Mouse (Mus musculus): ENCODE measurements around the gene Psmb8. TPM values are rescaled to one million over a fixed set of nuclear protein-coding genes. Genes with fewer than 3 reads are reported as not detected.
"Not testable (repeated sequence)": the region's sequence is repeated elsewhere in the genome, so short reads cannot be mapped to it uniquely, and the experiment has no call there.

Psmb8 gene
- total RNA-seq, 1 experiment from 2014 or later: 21.0 TPM

DNA sequence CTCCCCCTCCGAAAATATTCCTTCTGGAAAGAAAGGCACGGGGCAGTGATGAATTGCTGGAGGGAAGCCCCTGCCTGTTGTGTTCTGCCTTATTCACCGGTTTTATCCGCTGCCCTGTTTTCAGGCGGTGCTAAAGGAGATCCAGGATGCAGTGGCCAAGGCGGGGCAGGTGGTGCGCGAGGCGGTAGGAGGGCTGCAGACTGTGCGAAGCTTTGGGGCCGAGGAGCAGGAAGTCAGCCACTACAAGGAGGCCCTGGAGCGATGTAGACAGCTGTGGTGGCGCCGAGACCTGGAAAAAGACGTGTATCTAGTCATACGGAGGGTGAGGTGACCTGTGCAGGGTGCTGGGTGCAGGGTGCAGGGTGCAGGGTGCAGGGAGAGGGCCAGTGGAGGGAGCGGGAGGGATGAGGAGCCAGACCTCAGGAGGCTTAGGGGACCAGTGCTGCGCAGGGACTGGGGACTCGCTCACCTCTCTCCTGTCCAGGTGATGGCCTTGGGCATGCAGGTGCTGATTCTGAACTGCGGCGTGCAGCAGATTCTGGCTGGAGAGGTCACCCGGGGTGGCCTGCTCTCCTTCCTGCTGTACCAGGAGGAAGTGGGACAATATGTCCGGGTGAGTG is 14.3 kb downstream of the Psmb8 start:
- DNase-seq: peak; percentile 3

DNA sequence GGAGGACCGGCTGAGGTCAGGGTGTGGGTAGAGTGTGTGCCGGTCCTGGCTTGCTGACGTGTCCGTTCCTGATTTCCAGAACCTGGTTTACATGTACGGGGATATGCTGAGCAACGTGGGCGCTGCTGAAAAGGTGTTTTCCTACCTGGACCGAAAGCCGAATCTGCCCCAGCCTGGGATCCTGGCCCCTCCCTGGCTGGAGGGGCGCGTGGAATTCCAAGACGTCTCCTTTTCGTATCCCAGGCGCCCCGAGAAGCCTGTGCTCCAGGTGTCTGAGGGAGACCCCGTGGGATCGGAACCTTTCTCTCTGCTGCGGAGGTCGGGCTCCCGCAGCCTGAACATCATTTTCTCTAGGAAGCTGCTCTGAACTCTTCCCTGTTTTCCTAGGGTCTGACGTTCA is 16.4 kb downstream of the Psmb8 start:
- peak; percentile 1 for DNase-seq

DNA sequence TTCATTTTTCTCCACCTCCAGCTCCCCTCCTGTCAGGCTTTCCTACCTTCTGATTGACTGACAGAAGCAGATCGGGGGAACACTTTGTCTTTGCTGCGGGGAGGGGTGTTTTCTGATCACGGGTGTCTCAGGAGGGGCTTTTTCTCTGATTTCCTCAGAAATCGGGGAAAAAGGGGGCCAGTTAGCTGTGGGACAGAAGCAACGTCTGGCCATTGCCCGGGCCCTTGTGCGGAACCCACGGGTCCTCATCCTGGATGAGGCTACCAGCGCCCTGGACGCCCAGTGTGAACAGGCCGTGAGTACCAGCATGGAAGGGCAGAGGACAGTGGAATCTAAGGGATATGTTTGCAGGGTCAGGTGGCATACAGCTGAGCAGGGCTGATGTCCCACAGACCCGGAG is 17.7 kb downstream of the Psmb8 start:
- peak; percentile 1 for DNase-seq

DNA sequence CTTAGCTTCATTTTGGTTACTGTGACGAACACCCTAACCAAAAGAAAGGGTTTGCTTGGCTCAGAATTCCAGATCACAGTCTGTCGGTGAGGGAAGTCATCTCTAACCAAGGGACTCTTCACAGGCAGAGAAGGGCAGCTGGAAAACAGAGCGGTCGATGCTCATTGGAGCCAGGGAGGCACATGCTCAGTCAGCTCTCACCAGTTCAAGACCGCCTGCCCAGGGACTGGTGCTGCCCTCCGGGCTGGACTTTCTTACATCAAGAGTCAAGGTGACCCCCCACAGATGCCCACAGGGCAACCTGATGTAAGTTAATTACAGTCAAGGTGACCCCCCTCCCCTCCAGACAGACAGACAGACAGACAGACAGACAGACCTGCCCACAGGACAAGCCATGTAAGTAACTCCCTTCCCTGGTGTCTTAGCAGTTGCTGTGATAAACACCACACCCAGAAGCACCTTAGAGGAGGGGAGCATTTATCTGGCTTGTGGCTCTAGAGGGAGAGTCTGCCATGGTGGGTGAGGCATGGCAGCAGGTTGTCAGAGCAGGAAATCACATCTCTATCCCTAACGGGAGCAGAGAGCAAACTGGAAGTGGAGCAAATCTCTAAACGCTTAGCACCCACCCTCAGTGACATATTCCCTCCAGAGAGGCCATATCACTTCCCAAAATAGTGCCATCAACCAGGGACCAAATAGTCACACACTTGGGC is 19.9 kb downstream of the Psmb8 start:
- DNase-seq: peak; percentile 3

DNA sequence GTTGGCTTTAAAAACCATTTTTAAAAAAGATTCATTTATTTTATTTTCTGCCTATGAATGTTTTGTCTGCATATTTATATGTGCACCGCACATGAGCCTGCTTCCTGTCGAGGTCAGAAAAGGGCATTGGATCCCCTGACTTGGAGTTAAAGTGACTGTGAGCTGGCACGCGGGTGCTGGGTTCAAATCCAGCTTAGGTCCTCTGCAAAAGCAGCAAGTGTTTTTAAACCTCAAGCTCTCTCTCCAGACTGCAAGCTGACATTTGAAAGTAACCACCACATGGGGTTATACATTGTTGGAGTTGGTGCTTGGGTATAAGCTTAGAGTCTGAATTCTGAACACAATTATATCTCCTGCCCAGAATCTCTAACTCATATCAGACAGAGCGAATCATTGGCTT is 20.5 kb downstream of the Psmb8 start:
- peak; percentile 2 for DNase-seq

DNA sequence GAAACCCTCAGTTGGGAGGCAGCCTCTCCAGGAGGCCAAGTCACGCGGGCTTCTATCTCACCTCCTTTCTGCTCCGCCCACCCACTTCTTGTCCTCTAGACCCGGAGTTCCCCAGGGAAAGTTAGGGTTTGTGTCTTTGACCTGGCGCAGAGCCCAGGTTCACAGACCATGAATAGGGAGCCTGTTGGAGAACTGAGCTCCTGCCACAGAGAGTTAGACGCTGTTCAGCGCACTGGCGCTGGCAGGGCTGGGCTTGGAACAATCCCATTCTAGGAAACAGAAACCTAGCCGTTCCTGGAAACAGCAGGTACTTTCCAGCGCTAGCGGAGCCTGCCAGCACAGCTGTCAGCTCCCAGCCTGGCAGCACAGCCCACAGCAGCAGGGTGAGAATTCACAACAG is 21.2 kb downstream of the Psmb8 start:
- peak; percentile 65 for DNase-seq

DNA sequence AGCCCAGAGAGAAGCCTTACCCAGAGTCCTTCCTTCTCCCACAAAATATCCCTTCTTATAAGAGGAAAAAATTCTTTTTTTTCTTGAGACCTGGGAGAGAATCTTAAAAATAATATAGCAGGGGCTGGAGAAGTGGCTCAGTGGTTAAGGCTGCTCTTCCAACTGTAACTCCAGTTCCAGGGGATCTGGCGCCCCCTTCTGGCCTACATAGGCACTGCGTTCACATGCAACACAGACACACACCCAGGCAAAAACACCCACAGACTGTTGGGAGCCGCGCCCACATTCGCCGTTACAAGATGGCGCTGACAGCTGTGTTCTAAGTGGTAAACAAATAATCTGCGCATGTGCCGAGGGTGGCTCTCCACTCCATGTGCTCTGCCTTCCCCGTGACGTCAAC is 21.6 kb downstream of the Psmb8 start:
- peak; percentile 80 for DNase-seq

DNA sequence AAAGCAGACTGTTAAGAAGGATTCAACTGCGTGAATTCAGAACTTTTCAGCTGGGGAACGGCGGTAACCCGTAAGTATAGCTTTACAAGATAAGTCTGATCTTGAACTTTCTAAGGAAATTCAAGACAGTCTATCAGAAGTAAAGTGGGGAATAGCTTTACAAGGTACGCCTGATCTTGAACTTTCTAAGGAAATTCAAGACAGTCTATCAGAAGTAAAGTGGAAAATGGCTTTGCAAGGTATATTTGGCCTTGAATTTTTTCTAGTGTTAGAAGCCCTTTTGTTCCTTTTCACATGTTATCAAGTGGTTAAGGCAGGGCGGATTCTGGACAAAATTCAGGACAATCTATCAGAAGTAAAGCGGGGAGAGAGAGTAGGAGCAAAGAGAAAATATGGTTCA is 22.3 kb downstream of the Psmb8 start:
- not testable (repeated sequence) for DNase-seq

DNA sequence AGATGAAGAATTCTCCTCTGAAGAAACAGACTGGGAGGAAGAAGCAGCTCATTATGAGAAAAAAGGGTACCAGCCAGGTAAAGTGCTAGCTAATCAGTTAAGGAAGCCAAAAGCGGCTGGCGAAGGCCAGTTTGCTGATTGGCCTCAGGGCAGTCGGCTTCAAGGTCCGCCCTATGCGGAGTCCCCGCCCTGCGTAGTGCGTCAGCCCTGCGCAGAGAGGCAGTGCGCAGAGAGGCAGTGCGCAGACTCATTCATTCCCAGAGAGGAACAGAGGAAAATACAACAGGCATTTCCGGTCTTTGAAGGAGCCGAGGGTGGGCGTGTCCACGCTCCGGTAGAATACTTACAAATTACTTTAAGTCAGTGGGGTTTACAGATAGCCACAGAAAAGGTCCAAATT is 22.9 kb downstream of the Psmb8 start:
- not testable (repeated sequence) for DNase-seq

DNA sequence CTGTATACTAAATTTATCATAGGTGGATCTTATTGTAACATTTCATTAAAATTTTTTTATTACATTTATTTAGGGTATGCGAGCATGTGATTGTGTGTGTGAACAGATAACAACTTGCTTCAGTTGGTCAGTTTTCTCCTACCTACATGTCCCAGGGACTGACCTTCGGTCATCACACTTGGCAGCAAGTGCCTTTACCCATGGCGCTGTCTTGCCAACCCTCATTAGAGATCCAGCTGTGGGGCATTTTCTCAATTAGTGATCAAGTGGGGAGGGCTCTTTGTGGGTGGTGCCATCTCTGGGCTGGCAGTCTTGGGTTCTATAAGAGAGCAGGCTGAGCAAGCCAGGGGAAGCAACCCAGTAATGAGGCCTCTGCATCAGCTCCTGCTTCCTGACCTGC is 27.3 kb downstream of the Psmb8 start:
- DNase-seq: no peak

DNA sequence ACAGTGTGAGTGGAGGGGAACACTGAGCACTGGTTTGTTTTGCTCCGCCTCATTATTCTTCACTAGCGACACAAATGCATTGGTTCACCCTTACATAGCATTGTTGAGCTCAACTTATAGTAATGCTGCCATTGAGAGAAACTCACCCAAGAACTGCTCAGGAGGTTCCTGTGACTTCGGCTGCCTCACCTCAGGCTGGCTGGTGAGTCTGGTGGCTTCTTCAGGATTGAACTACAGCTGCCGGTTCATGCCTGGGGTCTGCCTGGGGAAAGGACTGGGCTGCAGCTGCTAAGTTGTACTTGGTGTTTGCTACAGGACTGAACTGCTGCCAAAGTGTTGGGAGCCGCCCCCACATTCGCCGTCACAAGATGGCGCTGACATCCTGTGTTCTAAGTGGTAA is 27.9 kb downstream of the Psmb8 start:
- peak; percentile 1 for DNase-seq

DNA sequence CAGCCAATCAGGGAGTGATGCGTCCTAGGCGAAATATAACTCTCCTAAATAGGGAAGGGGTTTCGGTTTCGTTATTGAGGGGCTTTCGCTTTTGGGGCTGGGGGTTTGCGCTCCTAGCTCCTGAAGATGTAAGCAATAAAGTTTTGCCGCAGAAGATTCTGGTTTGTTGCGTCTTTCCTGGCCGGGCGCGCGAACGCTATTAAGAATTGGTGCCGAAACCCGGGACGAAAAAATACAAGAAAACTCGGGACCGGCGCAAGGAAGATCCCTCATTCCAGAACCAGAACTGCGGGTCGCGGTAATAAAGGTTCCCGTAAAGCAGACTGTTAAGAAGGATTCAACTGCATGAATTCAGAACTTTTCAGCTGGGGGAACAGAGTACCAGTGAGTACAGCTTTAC is 28.4 kb downstream of the Psmb8 start:
- DNase-seq: not testable (repeated sequence)

DNA sequence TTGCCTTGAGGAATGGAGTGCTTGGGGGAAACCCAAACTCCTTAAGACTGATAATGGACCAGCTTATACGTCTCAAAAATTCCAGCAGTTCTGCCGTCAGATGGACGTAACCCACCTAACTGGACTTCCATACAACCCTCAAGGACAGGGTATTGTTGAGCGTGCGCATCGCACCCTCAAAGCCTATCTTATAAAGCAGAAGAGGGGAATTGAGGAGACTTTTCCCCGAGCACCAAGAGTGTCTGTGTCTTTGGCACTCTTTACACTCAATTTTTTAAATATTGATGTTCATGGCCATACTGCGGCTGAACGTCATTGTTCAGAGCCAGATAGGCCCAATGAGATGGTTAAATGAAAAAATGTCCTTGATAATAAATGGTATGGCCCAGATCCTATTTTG is 33.5 kb downstream of the Psmb8 start:
- not testable (repeated sequence) for DNase-seq

DNA sequence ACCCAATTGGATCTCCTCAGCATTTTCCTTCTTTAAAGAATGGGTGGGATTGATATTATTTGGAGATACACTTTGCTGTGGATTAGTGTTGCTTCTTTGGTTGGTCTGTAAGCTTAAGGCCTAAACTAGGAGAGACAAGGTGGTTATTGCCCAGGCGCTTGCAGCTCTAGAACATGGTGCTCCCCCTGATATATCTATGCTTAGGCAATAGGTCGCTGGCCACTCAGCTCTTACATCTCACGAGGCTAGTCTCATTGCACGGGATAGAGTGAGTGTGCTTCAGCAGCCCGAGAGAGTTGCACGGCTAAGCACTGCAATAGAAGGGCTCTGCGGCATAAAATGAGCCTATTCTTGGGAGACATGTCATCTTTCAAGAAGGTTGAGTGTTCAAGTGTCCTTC is 34.5 kb downstream of the Psmb8 start:
- not testable (repeated sequence) for DNase-seq

DNA sequence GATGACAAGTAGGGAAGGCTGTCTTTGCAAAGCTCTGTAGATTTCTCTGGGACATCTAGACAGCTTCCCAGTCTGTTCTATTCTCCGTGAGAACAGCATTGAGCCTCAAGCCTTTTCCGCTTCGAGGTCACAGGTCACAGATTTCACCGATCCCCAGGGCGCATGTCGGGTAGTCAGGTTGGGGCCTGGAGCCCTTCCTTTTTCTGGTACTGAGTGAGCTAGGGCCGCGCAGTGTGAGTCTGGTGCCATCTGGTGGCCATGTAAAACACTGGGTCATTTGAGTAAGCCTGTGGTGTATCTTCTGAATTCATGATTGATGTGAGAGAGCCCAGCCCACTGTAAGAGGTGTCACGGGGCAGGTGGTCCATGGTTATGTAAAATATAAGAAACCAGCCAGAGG is 37.4 kb downstream of the Psmb8 start:
- peak; percentile 85 for DNase-seq

DNA sequence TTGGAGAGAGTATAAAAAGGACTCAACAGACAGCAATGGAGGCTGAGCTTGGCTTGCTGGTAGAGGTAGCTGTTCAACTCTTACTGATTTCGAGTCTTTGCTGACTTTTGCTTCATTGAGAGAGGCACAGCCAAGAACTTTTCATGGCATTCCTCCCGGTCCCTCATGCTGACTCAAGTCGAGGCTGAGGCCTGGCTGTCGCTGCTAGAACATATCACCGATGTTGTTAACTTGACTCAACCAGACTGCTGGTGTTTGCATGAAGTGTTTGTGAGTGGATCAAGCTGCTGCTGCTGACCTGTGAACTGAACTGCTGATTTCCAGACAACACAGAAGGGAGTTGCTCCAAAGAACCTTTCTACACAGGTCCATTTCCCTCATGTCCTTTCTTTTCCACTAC is 39.2 kb downstream of the Psmb8 start:
- DNase-seq: no peak

DNA sequence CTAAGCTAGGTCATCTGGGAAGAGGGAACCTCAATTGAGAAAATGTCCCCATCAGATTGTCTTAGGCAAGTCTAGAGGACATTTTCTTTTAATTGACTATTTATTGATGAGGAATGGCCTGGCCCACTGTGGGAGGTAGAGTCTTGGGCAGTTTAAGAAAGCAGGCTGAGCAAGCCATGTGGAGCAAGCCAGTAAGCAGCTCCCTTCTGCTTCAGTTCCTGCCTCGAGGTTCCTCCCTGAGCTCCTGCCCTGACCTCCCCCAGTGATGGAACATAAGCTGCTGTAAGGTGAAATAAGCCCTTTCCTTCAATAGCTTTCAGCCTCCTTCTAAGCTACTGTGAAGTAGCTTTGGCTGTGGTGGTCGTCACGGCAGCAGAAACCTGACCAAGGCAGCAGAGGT is 40.2 kb downstream of the Psmb8 start:
- no peak for DNase-seq

DNA sequence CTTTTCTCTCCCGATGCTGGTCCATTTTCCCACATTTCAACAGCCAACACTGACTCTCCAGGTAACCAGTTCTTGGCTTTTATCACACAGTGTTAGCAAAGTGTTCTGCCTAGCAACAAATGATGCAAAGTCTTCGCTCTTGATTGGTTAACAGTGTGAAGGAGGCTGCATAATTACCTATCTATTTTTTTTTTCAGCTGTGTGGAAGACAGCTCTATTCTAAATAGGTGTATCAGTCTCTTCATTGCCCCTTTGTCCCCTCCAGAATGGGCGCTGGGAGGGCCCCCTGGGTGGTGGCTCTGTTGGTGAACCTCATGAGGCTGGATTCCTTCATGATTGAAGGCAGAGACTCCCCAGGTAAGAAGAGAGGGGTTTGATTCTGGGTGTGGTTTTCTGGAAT is 41.2 kb downstream of the Psmb8 start, which contains the start of gene H2-Ob:
Gene H2-Ob, plus strand, starts transcription at position 198 of the 400 bp plus-strand sequence.
- DNase-seq: peak; percentile 58

DNA sequence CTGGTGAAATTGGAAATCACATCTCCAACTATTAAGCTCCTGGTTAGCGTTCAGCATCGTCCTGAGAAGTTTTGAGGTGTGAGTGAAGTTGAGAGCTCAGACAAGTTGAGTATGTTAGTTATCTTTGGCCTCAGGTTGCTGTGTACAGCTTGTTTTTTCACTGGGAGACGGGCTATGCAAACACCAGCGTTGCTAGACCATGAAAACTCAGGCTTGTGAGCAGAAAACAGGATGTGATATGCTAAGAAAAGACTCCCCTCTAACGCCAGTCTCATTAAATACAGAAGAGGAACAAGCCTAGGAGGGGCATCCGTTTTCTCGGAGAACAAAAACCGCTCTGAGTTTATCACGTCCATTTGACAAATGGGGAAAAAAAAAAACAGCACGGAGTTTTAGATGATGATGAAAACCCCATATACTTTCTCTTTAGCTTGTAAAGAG is 42.1 kb downstream of the Psmb8 start:
- no peak for DNase-seq

DNA sequence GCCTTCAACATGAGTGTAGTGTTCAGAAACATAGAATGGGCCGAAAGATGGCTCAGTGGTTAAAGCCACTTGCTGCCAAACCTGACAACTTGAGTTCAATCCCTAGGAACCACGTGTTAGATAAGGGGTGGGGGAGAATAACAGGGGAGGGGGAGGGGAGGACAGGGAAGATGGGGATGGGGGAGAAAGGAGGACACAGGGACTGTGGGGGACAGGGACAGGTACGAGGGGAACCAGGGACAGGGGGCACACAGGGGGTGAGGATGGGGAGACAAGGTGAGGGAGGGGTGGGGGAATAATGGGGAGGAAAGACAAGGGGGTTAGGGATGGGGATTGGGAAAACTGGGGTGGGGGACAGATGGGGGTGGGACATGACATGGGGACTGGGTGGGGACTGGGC is 42.8 kb downstream of the Psmb8 start:
- DNase-seq: no peak

DNA sequence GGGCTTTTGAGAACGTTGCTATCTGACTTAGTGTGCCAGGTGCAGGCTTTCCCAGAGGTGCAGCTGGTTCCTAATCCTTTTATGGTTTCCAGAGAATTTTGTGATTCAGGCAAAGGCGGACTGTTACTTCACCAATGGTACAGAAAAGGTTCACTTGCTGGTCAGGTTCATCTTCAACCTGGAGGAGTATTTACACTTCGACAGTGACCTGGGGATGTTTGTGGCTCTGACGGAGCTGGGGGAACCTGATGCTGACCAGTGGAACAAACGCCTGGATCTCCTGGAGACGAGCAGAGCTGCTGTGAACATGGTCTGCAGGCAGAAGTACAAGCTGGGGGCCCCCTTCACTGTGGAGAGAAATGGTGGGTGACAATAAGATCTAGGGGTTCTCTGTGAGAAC is 43.4 kb downstream of the Psmb8 start:
- DNase-seq: no peak

DNA sequence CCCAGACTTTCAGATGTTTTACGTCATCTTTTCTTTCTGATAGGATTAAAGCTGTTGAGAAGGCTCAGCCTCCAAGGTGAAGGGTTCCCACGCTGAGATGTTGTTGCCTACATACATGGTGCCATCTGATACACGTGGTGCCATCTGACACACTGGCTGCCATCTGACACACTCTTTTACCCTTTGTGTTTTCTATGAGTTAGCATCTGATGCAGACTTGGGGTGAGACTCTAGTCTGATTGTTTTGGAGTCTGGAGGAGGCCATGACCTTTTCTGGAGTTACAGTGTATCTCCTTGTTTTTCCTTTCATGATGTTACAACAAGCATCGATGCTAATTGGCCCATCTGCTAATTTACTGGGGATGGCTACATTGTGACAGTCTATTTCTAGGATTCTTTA is 47.1 kb downstream of the Psmb8 start:
- DNase-seq: no peak

DNA sequence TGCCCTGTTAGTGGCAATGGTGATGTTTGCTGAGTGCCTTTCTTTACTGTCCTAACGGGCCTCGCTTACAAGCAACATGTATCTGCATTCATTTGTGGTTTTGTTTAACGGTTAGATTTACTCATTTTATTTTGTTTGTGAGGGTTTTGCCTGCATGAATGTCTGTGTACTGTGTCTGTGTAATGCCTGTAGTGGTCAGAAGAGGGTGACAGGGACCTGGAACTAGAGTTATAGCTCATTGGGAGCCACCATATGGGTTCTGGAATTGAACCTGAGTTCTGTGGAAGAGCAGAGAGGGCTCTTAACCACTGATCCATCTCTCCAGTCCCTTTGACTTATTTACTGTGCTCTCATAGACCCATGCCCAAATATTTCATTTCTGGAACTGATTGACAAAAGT is 49.5 kb downstream of the Psmb8 start:
- no peak for DNase-seq

DNA sequence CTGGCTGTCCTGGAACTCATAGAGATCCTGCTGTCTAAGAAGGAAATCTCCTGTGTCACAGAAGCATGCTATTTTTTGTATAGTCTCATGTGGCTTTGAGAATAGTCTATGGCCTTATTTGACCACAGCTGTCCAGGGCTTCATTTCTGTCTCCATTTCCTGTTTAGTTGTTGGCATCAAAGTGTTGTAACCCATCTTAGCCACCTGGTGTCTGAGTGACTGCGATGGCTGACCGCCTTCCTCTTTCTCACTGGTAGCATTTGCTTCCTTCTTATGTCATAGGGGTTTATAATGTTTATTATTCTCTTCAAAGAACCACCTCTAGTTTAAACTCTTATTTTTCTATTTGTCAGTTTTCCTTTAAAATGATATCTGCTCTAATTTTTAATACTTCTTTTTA is 51.2 kb downstream of the Psmb8 start:
- DNase-seq: no peak

All from adrenal gland, postnatal 14 days (tissue).